Mouse (Mus musculus) megakaryocyte, embryonic 14.5 days (primary cell): Measurements from ENCODE around the gene Myo18b.

Source experiments
- FLI1 ChIP-seq: IDR thresholded peaks from 2 replicates; pipeline ENCODE4 v1.6.1; 2012; ENCODE audit warnings: low read length, inconsistent platforms, mixed read lengths
- GATA1 ChIP-seq: IDR thresholded peaks from 3 replicates; pipeline ENCODE4 v1.6.1; 2012; ENCODE audit warnings: mixed read lengths, low read length, inconsistent platforms, borderline replicate concordance

GRCm38 (mm10) chr5:112833866-112834265, 62.3 kb downstream of the Myo18b start:
- no peak for TF ChIP-seq FLI1
- TF ChIP-seq GATA1: no peak
